Mouse (Mus musculus) small intestine, adult 2 months (tissue): ENCODE measurements around the gene Armh1. TPM values are rescaled to one million over a fixed set of nuclear protein-coding genes. Genes with fewer than 3 reads are reported as not detected.
A peak's percentile ranks its signal among the peaks of the same experiment; 100 is the strongest.

Experiments
- H3K27ac ChIP-seq: fragments of 200-500 bp; 2 replicates; pipeline ENCODE4 v1.5.1; 2012; ENCODE audit warnings: low read depth, low read length, control low read depth, inconsistent platforms; ENCODE audit not compliant: insufficient read depth
- H3K27me3 ChIP-seq: fragments of 200-500 bp; 2 replicates; pipeline ENCODE4 v1.6.1; 2012; ENCODE audit warnings: mild to moderate bottlenecking, moderate library complexity, low read length, inconsistent platforms; ENCODE audit not compliant: control insufficient read depth, insufficient read depth
- H3K36me3 ChIP-seq: fragments of 200-500 bp; 2 replicates; pipeline ENCODE4 v1.6.1; 2012; ENCODE audit warnings: mild to moderate bottlenecking, low read length, control low read depth, inconsistent platforms; ENCODE audit not compliant: control insufficient read depth, insufficient read depth
- H3K4me1 ChIP-seq: fragments of 200-500 bp; 2 replicates; pipeline ENCODE4 v1.6.1; 2012; ENCODE audit warnings: low read length, inconsistent platforms, mixed read lengths; ENCODE audit not compliant: control insufficient read depth, insufficient read depth, insufficient read length
- H3K4me3 ChIP-seq: fragments of 200-500 bp; 2 replicates; pipeline ENCODE4 v1.5.1; 2012; ENCODE audit warnings: low read depth, mild to moderate bottlenecking, control low read depth, inconsistent platforms, low read length, moderate library complexity
- CTCF ChIP-seq: fragments of 200-500 bp; IDR thresholded peaks from 2 replicates; pipeline ENCODE4 v1.5.1; 2012; ENCODE audit warnings: low read depth, mild to moderate bottlenecking, control low read depth, inconsistent platforms, low read length, moderate library complexity, mixed read lengths; ENCODE audit not compliant: insufficient replicate concordance, insufficient read length; ENCODE audit errors: extremely low read depth
- POLR2A ChIP-seq: fragments of 200-500 bp; IDR thresholded peaks from 2 replicates; pipeline ENCODE4 v1.6.1; 2012; ENCODE audit warnings: low read depth, mild to moderate bottlenecking, control low read depth, inconsistent platforms, low read length, moderate library complexity
- WGBS: fragments of 180-500 bp; shearing (Covaris S2); methylation state at CpG from one replicate; pipeline ENCODE4 v1.1.7; 2018; 5-methylcytosine and 5-hydroxymethylcytosine counted together
- polyA plus RNA-seq: library from polyadenylated mRNA; depleted of rRNA; stranded (reverse); fragments of >200 nt; gene quantifications from 2 replicates; pipeline ENCODE4 v1.2.3, GENCODE M21; 2012

Gene Armh1
- polyA plus RNA-seq, 1 experiment = not detected

DNA sequence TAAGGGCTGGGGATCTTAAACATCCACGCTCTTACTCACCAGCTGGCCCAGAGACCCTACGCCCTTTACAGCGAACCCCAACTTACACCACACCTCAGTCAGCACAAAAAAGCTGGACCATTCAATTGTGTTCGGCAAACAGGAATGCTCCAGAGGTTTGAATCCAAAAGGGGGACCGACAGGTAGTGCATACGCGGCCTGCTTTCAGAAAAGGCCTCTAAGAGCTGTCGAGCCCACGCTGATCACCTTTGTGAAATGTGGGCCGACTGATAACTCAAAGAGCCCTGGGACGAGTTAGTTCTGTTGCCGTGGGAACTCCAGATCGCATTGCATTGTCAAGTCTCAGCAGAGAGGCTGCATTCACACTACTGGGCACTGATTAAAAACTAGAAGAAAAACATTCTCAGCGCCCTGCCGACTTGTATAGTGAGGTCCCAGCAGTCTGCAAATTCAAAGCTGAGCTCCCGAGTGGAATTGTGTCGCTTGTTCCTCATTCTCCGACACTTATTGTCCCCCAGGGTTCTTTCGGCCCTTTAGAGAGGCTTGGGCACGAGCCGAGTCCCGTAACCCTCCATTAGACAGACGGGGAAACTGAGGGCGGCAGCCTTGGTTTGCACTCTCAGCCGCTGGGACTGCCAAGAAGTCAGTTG lies 36.5 kb upstream of the Armh1 start:
- peak overlapping the region; percentile 82 for H3K4me3 ChIP-seq
- H3K27ac ChIP-seq = peak overlapping the region; percentile 20; the same call in 1 of the 2 replicates
- WGBS = 30% methylated on average over 25 of the region's 25 CpGs
- peaks cover 2% of the 10 kb centered on the region; the same call in 1 of the 2 replicates for H3K4me1 ChIP-seq
- peaks cover 24% of the 10 kb centered on the region for H3K36me3 ChIP-seq
- no peaks in the 10 kb centered on the region for H3K27me3 ChIP-seq
- TF ChIP-seq POLR2A (no peak), CTCF (no peak)

DNA sequence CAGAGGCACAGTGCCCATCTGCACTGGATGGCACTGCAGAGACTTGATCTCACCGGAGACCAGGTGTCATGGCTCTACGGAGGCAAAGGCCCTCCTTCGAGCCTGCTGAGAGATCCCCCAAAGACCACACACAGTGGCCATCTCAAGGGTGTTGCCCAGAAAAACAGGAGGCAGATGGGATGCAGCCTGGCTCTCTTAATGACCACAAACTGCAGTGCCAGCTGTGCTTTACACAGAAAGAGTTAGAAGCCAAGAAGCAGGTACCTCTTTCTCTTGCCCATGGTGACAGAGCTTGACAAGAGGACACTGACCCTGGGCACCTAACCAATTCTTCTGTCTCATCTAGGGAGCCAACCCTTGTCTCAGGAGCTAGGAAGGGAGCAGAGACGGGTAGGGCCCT lies 32.4 kb upstream of the Armh1 start:
- TF ChIP-seq POLR2A (no peak), CTCF (no peak)
- WGBS = 83% methylated on average over 4 of the region's 4 CpGs
- H3K36me3 ChIP-seq = peaks cover 47% of the 10 kb centered on the region

DNA sequence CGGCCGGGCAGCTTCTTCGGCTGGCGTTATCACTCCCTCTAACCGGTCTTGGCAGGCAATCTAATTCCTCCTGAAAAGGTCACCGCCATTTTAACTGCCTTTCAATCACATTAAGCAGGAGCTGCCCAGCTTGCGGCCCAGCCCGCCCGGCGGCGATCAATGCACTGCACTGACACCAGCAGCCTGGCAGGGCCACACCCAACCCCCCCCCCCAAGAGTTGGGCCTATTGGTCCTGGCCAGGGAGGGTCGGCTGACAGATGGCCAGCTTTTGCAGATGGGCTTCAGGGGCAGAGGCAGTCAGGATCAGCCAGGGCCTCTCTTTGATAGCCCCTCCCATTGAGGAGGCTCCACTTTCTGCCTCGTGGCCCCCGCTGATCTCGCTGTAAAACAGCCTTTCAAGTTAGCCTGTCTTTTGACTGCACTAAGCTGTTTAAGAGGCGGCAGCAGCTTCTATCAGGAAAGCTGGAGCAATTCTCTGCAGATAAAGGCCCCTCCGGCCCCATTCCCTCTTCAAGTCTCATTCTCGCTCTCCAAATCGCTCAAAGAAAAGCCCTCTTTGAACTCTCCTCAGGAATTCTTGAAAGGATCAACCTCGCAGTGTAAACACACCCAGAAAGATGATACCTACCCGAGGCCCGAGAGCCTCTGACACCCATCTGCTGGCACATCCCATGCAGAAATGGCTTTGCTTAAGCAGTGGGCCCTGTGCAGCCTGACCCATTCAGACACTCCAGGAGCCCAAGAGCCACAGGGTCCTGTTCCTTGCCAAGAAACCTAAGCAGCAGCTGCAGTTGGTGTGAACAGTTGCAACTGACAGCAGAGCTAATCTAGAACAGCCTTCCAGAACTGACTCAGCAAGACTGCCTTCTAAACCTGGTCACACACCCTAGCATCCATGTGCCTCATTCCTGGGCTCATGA lies 31.6 kb upstream of the Armh1 start:
- Histone ChIP-seq H3K4me3 (no peak overlapping the region), H3K36me3 (peaks cover 53% of the 10 kb centered on the region), H3K27ac (no peak overlapping the region), H3K27me3 (no peaks in the 10 kb centered on the region), H3K4me1 (peaks cover 2% of the 10 kb centered on the region; the same call in 1 of the 2 replicates)
- WGBS = 76% methylated on average over 22 of the region's 22 CpGs
- TF ChIP-seq POLR2A (no peak), CTCF (no peak)

More for the DNA sequence above, 32.4 kb upstream of the Armh1 start:
- no peak overlapping the region for H3K27ac ChIP-seq
- no peak overlapping the region for H3K4me3 ChIP-seq
- H3K27me3 ChIP-seq = no peaks in the 10 kb centered on the region
- H3K4me1 ChIP-seq = peaks cover 2% of the 10 kb centered on the region; the same call in 1 of the 2 replicates

DNA sequence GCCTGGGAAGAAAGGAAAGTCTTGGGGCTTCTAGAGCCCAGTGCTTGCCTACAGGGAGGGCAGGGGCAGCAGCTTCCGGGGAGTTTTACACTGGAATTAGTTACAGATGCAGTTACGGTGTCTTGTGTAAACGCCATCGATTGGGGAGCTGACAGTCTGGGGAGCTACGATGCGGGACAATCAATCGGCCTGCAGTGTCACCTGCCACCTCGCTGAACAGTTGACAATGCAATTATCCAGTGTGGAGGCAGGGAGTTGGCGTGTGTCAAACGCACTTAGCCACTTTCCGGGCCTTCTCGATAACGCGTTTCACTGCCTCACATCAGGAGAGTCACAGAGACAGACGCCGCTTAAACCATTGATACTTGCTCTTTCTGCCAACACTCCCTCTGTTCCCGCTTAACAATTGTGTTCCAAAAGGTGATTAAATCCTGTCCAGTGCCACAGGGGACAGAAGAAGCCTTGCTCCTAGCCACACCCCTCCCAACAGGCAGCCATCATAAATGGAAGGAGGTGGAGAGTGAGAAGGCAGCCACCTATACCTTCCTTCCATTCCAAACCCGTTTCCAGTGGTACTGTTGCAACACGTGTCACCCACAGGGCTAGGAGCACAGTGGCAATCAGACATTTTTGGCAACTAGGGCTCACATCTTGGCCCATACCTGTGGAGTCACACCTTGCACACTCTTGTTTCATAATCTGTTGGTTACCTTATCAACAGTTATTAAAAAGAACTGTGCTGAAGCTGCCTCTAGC lies 29.3 kb upstream of the Armh1 start:
- Histone ChIP-seq H3K27me3 (no peaks in the 10 kb centered on the region), H3K4me1 (no peaks in the 10 kb centered on the region), H3K36me3 (peaks cover 64% of the 10 kb centered on the region), H3K27ac (no peak overlapping the region), H3K4me3 (no peak overlapping the region)
- 74% methylated on average over 19 of the region's 19 CpGs for WGBS
- no peak for TF ChIP-seq CTCF
- no peak for TF ChIP-seq POLR2A

DNA sequence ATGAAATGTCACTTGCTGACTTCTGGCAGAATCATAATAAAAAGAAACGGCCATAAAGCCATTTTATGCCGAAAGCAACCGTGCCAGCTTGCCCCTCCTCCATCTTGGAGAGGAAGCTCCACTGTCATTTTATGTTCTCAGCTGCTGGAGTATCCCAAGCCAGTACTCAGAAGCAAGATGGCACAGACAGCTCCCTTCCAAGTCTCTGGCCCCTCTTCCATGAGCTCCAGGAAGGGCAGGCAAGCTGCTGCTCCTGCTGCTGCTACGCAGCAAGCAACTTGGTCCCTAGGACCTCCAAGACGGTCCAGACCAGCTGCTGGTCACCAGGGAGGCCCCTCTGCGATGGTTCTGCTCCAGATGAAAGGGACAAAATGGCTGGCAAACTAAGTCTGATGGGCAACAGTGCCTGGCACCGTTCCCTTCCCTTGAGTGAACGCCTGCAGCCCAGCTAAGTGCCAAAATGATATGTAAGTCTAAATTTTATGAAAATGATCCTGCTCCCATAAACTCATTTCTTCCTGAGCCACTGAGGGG lies 28.5 kb upstream of the Armh1 start:
- H3K27ac ChIP-seq = no peak overlapping the region
- H3K36me3 ChIP-seq = peaks cover 65% of the 10 kb centered on the region
- TF ChIP-seq POLR2A = no peak
- no peak for TF ChIP-seq CTCF
- H3K27me3 ChIP-seq = no peaks in the 10 kb centered on the region
- no peaks in the 10 kb centered on the region for H3K4me1 ChIP-seq
- H3K4me3 ChIP-seq = no peak overlapping the region
- 90% methylated on average over 8 of the region's 8 CpGs for WGBS

DNA sequence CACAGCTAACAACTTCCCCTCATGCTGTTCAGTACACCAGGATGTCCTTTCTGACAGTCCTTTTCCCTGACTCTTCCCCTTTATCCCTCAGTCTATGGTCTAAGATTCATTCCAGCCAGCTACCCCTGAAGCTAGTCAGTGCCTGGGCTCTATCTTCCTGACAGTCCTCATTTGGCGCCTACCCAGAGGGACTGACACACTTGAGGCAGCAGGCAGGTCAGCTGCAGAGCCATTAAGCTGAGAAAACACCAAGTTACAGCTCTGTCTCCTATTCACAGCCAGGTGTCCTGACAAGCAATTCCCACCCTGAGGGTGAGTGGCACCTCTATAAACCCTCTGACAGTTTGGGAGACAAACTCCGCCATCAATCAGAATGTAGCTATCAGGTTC lies 27.3 kb upstream of the Armh1 start:
- no peak overlapping the region for H3K27ac ChIP-seq
- TF ChIP-seq CTCF (no peak), POLR2A (no peak)
- no peaks in the 10 kb centered on the region for H3K4me1 ChIP-seq
- H3K4me3 ChIP-seq = no peak overlapping the region
- H3K27me3 ChIP-seq = no peaks in the 10 kb centered on the region
- H3K36me3 ChIP-seq = peaks cover 61% of the 10 kb centered on the region
- 89% methylated on average over 2 of the region's 2 CpGs for WGBS
